Mouse (Mus musculus) forebrain, embryonic 11.5 days (tissue): Measurements from ENCODE around the gene Maz. TPM values are rescaled to one million over a fixed set of nuclear protein-coding genes. Genes with fewer than 3 reads are reported as not detected.

Source experiments
- ATAC-seq: fragments of 200-750 bp; cut with Nextera tagmentation; replicated peaks from 2 replicates; pipeline ENCODE4 v1.8.0; 2017; ENCODE audit warnings: moderate TSS enrichment; ENCODE audit not compliant: low FRiP score
- DNase-seq: peaks from one replicate; pipeline ENCODE4 v3.0.0-alpha.2; 2017; ENCODE audit warnings: low spot score
- H3K27ac ChIP-seq: fragments of 300-500 bp; sonication (generic); 2 replicates; pipeline ENCODE4 v1.5.1; 2014; ENCODE audit warnings: low read depth, low read length
- H3K27me3 ChIP-seq: fragments of 300-500 bp; sonication (generic); 2 replicates; pipeline ENCODE4 v1.6.1; 2014; ENCODE audit warnings: mild to moderate bottlenecking, low read length, mixed read lengths; ENCODE audit not compliant: control insufficient read depth, insufficient read depth
- H3K36me3 ChIP-seq: fragments of 300-500 bp; sonication (generic); 2 replicates; pipeline ENCODE4 v1.6.1; 2014; ENCODE audit warnings: mild to moderate bottlenecking, low read length, moderate library complexity, mixed read lengths; ENCODE audit not compliant: control insufficient read depth, insufficient read depth
- H3K4me1 ChIP-seq: fragments of 300-500 bp; sonication (generic); replicated peaks from 2 replicates; pipeline ENCODE4 v1.6.1; 2014; ENCODE audit warnings: low read length, mixed read lengths; ENCODE audit not compliant: control insufficient read depth, insufficient read depth
- H3K4me2 ChIP-seq: fragments of 300-500 bp; sonication (generic); 2 replicates; pipeline ENCODE4 v1.6.1; 2014; ENCODE audit warnings: low read depth, mild to moderate bottlenecking, low read length, moderate library complexity, mixed read lengths; ENCODE audit not compliant: severe bottlenecking
- H3K4me3 ChIP-seq: fragments of 300-500 bp; sonication (generic); 2 replicates; pipeline ENCODE4 v1.5.1; 2014; ENCODE audit warnings: low read depth, low read length
- H3K9ac ChIP-seq: fragments of 300-500 bp; sonication (generic); 2 replicates; pipeline ENCODE4 v1.6.1; 2014; ENCODE audit warnings: low read length
- H3K9me3 ChIP-seq: fragments of 300-500 bp; sonication (generic); 2 replicates; pipeline ENCODE4 v1.6.1; 2016; ENCODE audit warnings: low read length, mixed read lengths; ENCODE audit not compliant: control insufficient read depth
- WGBS: fragments of 180-500 bp; shearing (Covaris S2); extraction: QIAGEN DNeasy Blood & Tissue Kit; methylation state at CpG from one replicate; pipeline ENCODE4 v1.1.7; 2014; 5-methylcytosine and 5-hydroxymethylcytosine counted together
- polyA plus RNA-seq: library from polyadenylated mRNA; unstranded; fragments of >200 nt; fragmentation: Nextera tagmentation; extraction: Ambion mirVana; gene quantifications from 2 replicates; pipeline ENCODE4 v1.2.1, GENCODE M21; 2014

Maz gene
- polyA plus RNA-seq, 1 experiment from 2014 or later, result 106 TPM

GRCm38 (mm10) chr7:127013385-127013784, 13.5 kb downstream of the Maz start:
- DNase-seq, result no peak
- 96% methylated on average over 6 of the region's 6 CpGs for WGBS
- no peak for ATAC-seq
- H3K9ac ChIP-seq, result no peak overlapping the region
- no peak overlapping the region for H3K4me2 ChIP-seq
- H3K36me3 ChIP-seq, result peaks cover 2% of the 10 kb centered on the region
- no peak overlapping the region for H3K27ac ChIP-seq
- H3K4me3 ChIP-seq, result no peak overlapping the region
- no peaks in the 10 kb centered on the region for H3K27me3 ChIP-seq
- H3K4me1 ChIP-seq, result peaks cover 6% of the 10 kb centered on the region
- H3K9me3 ChIP-seq, result no peaks in the 10 kb centered on the region

GRCm38 (mm10) chr7:127012845-127013244, 14.0 kb downstream of the Maz start:
- H3K36me3 ChIP-seq, result peaks cover 2% of the 10 kb centered on the region
- no peak for DNase-seq
- no peak overlapping the region for H3K4me2 ChIP-seq
- H3K4me1 ChIP-seq, result peaks cover 6% of the 10 kb centered on the region
- H3K4me3 ChIP-seq, result no peak overlapping the region
- H3K9me3 ChIP-seq, result no peaks in the 10 kb centered on the region
- no peak for ATAC-seq
- WGBS, result 96% methylated on average over 10 of the region's 10 CpGs
- H3K27me3 ChIP-seq, result no peaks in the 10 kb centered on the region
- H3K27ac ChIP-seq, result no peak overlapping the region
- H3K9ac ChIP-seq, result no peak overlapping the region

GRCm38 (mm10) chr7:127012374-127012773, 14.5 kb downstream of the Maz start:
- H3K27ac ChIP-seq, result no peak overlapping the region
- 92% methylated on average over 6 of the region's 6 CpGs for WGBS
- ATAC-seq (no peak), DNase-seq (no peak)
- H3K36me3 ChIP-seq, result peaks cover 2% of the 10 kb centered on the region
- no peak overlapping the region for H3K9ac ChIP-seq
- H3K9me3 ChIP-seq, result no peaks in the 10 kb centered on the region
- H3K4me2 ChIP-seq, result no peak overlapping the region
- peaks cover 6% of the 10 kb centered on the region for H3K4me1 ChIP-seq
- no peaks in the 10 kb centered on the region for H3K27me3 ChIP-seq
- H3K4me3 ChIP-seq, result no peak overlapping the region

- Histone ChIP-seq H3K27me3 (no peaks in the 10 kb centered on the region), H3K36me3 (peaks cover 2% of the 10 kb centered on the region), H3K4me1 (peaks cover 6% of the 10 kb centered on the region), H3K9me3 (no peaks in the 10 kb centered on the region), H3K4me2 (no peak overlapping the region), H3K27ac (no peak overlapping the region), H3K4me3 (no peak overlapping the region), H3K9ac (no peak overlapping the region)
- WGBS, result 60% methylated on average over 2 of the region's 2 CpGs
- ATAC-seq (no peak), DNase-seq (no peak)
These were observed 15.1 kb downstream of the Maz start for GRCm38 (mm10) chr7:127011717-127012116.

- Histone ChIP-seq H3K36me3 (peaks cover 2% of the 10 kb centered on the region), H3K4me1 (peaks cover 6% of the 10 kb centered on the region), H3K27ac (no peak overlapping the region), H3K4me3 (no peak overlapping the region), H3K27me3 (no peaks in the 10 kb centered on the region), H3K4me2 (no peak overlapping the region), H3K9ac (no peak overlapping the region), H3K9me3 (no peaks in the 10 kb centered on the region)
- DNase-seq (no peak), ATAC-seq (no peak)
- WGBS, result 97% methylated on average over 2 of the region's 2 CpGs
These were observed 15.8 kb downstream of the Maz start for GRCm38 (mm10) chr7:127011051-127011450.

- no peak overlapping the region for H3K4me2 ChIP-seq
These were observed 17.3 kb downstream of the Maz start for GRCm38 (mm10) chr7:127009307-127010085.

GRCm38 (mm10) chr7:127008239-127009019, 18.4 kb downstream of the Maz start:
- DNase-seq (no peak), ATAC-seq (peak; percentile 51; the same call in 1 of the 2 replicates)
- Histone ChIP-seq H3K27ac (peak overlapping the region; percentile 4; the same call in 1 of the 2 replicates), H3K4me3 (no peak overlapping the region), H3K9ac (peak overlapping the region; percentile 8; the same call in 1 of the 2 replicates), H3K4me1 (no peaks in the 10 kb centered on the region), H3K36me3 (peaks cover under 1% of the 10 kb centered on the region; the same call in 1 of the 2 replicates), H3K4me2 (no peak overlapping the region), H3K27me3 (no peaks in the 10 kb centered on the region), H3K9me3 (no peaks in the 10 kb centered on the region)
- WGBS, result 78% methylated on average over 9 of the region's 9 CpGs

More at GRCm38 (mm10) chr7:127009307-127010085, 17.3 kb downstream of the Maz start:
- Histone ChIP-seq H3K4me3 (no peak overlapping the region), H3K36me3 (peaks cover 2% of the 10 kb centered on the region), H3K27ac (no peak overlapping the region), H3K9me3 (no peaks in the 10 kb centered on the region), H3K4me1 (no peaks in the 10 kb centered on the region), H3K9ac (no peak overlapping the region), H3K27me3 (no peaks in the 10 kb centered on the region)
- ATAC-seq (no peak), DNase-seq (no peak)
- WGBS, result 88% methylated on average over 17 of the region's 17 CpGs

GRCm38 (mm10) chr7:127007313-127008024, 19.4 kb downstream of the Maz start:
- Histone ChIP-seq H3K4me1 (no peaks in the 10 kb centered on the region), H3K27ac (no peak overlapping the region), H3K4me2 (no peak overlapping the region), H3K9me3 (no peaks in the 10 kb centered on the region), H3K27me3 (no peaks in the 10 kb centered on the region), H3K36me3 (no peaks in the 10 kb centered on the region), H3K9ac (no peak overlapping the region), H3K4me3 (no peak overlapping the region)
- DNase-seq (no peak), ATAC-seq (no peak)
- 86% methylated on average over 6 of the region's 6 CpGs for WGBS
